Mouse (Mus musculus) G1E (cell line): ENCODE measurements at regions not wholly inside any gene's neighbourhood (a gene's known extent, or its start where the extent isn't known, plus 50 kb on each side); places are given as distances from the start of the nearest gene placed in this dataset.

Source experiments
- CTCF ChIP-seq: IDR thresholded peaks from 2 replicates; pipeline ENCODE4 v1.5.1; 2012; ENCODE audit warnings: low read depth, low read length, inconsistent platforms, mixed read lengths
- GATA1 ChIP-seq: IDR thresholded peaks from 2 replicates; pipeline ENCODE4 v1.6.1; 2012; ENCODE audit warnings: borderline replicate concordance, low read length, inconsistent platforms, mixed read lengths
- GATA2 ChIP-seq: IDR thresholded peaks from 2 replicates; pipeline ENCODE4 v1.6.1; 2012; ENCODE audit warnings: low read depth, low read length, inconsistent platforms, borderline replicate concordance
- POLR2AphosphoS5 ChIP-seq: IDR thresholded peaks from 2 replicates; pipeline ENCODE4 v1.6.1; 2012; ENCODE audit warnings: low read depth, low read length, inconsistent platforms; ENCODE audit not compliant: insufficient replicate concordance
- TAL1 ChIP-seq: conservative IDR thresholded peaks from 2 replicates; pipeline ENCODE4 v1.6.1; 2012; ENCODE audit warnings: low read depth, low read length, inconsistent platforms, mixed read lengths

GRCm38 (mm10) chr14:52565606-52566005, 70.1 kb upstream of the Olfr1507 start:
- TF ChIP-seq CTCF (no peak), GATA1 (no peak), TAL1 (no peak), GATA2 (no peak), POLR2AphosphoS5 (no peak)
